Mouse (Mus musculus) urinary bladder, postnatal 36 days (tissue): ENCODE measurements around the gene Gm17087.

Experiments
- DNase-seq, 2 experiments: peaks; one replicate each; pipeline ENCODE4 v3.0.0; 2022; ENCODE audit warnings: low spot score in 2 of 2, mixed read lengths in 1 of 2

Gene Gm17087

DNA sequence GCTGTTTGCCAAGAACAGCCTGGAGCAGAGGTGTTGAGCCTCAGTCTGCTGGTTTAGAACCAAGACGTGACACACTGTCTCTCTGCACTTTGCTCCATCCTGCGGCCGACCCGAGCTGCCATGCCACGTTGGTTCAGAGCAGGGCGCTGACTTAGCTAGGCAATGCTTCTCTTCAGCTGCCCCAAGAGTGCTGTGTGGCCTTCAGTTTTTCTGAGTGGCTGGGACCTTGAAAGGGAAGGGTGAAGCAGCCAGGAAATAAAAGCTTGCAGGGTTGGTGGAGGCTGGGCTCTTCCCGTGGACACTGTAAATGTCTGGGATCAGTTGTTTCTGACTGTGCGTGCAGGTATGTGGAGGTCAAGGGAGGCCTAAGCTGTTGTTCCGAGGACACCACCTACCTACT is 20.4 kb downstream of the Gm17087 start:
- DNase-seq = no peak

DNA sequence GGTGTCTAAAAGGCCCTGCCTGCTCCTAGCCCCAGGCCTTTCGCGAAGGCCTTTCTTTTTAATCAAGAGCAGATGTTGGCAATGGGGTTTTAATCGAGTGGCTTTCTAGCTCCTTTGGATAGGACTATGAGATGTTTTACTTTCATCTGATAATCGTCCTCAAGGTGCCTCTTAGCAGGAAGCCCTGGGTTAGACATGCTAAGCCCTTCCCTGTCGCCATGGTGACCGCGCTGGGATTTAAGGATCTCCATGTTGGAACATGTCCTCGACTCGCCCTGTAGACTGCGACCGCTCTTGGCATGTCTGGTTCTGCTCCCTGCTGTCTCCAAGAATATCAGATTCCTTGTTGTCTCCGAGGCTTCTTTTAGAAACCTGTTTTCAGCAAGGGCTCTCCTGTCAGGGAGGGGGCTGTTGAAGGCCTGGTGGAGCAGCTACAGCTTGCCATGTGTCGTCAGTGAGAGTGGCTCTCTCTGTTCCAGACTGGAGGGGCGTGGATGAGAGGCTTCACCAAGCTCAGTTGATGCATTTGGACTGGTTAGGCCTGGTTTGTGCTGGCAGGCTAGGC is 24.7 kb downstream of the Gm17087 start:
- DNase-seq = no peak

DNA sequence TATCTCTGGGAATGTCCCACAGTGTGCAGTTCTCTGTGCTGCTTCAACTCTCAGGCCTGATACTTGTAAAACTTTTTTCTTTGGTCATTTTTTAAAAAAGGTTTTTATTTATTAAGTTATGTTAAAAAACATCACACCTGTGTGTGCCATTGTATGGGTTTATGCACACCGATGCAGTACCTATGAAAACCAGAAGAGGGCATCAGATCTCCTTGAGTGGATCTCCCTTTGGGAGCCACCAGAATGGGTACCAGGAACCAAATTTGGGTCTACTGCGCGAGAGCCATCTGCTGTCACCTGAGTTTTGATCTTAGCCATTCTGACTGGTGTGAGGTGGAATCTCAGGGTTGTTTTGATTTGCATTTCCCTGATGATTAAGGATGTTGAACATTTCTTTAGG is 28.6 kb downstream of the Gm17087 start:
- DNase-seq = no peak

DNA sequence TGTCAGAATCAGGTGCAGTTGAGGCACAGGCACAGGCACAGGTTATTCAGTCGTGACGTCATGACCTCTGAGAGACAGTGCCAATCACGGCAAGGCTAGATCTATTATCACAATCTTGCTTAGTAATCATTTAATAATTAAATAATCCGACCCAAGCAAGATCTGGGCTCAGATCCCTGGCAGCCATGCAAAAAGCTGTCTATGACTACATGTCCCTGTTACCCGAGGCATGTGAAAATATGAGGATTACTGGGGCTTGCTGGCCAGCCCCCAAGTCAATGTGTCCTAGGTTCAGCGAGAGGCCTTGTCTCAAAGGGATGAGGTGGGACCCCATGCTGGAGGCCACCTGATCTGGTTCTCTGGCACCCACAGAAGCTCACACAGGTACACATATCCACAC is 30.2 kb downstream of the Gm17087 start:
- no peak for DNase-seq

DNA sequence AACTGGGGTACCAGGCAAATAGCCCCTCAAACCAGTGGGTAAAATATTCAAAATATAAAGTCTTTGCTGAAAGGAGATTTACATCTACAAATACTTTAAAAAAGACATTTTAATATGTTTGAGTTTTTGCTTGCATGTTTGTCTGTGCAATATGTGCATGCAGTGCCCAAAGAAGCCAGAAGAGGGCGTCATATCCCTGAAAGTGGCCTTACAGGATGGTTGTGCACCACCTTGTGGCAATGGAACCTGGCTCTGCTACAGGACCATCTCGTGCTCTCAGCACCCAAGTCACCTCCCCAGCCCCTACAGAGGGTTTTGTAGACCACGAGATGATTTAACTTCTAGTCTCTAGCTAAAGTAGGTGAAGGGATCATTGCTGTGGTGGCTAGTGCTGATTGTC is 32.9 kb downstream of the Gm17087 start:
- DNase-seq = no peak

DNA sequence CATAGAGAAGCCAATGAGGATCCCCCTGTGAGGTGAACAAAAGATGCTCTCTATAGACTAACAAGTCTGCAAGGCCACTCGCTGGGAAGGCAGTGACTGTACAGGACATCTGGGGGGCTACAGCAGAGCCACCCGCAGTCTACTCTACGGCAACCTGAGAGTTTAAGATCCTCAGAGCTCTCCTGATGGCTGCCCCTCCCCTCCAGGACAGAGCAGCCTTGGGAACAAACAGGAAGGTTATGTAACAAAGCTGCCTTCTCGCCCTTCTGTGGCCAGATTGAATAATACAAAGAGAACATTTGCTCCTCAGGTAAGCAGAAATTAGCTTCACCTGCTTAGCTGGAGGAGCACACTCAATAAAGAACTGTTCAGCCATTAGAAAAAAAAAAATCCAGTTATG is 34.1 kb downstream of the Gm17087 start:
- no peak for DNase-seq

DNA sequence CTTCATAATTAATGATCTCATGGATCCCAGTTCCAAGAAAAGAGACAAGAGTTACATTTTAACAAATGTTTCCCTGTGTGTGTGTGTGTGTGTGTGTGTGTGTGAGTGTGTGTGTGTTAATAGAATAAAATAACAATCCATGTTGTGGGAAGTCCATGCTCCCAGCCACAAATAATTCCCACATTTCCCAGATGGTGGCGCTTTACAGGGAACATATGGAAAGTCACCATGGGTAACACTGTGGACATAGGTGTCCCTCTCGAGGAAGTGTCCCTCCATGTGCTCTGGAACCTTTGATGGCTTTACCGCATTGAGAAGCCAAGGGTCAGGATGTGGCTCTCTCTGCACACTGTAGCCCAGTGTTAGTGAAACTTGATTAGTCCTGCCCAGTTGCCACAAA is 38.1 kb downstream of the Gm17087 start:
- DNase-seq = no peak

DNA sequence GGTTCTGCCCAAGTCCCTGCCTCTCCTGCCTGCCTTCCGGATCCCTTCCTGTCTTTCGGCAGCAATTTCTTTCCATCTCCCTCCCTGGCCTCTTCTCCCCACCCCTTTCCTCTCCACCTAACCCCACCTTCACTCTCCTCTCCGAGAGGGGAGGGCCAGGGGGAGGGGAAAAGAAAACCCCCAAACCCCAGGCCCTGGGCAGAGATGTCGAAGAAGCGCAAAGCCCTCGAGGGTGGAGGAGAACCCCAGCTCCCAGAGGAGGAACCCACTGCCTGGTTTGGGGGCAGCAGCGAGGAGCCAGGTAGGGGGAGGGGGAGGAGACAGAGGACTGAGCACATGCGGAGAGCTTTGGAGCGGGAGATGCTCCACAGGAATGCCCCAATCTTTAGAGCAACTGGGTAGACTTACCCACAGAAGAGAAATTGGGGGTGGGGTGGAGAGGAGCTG is 39.9 kb downstream of the Gm17087 start:
- no peak for DNase-seq

DNA sequence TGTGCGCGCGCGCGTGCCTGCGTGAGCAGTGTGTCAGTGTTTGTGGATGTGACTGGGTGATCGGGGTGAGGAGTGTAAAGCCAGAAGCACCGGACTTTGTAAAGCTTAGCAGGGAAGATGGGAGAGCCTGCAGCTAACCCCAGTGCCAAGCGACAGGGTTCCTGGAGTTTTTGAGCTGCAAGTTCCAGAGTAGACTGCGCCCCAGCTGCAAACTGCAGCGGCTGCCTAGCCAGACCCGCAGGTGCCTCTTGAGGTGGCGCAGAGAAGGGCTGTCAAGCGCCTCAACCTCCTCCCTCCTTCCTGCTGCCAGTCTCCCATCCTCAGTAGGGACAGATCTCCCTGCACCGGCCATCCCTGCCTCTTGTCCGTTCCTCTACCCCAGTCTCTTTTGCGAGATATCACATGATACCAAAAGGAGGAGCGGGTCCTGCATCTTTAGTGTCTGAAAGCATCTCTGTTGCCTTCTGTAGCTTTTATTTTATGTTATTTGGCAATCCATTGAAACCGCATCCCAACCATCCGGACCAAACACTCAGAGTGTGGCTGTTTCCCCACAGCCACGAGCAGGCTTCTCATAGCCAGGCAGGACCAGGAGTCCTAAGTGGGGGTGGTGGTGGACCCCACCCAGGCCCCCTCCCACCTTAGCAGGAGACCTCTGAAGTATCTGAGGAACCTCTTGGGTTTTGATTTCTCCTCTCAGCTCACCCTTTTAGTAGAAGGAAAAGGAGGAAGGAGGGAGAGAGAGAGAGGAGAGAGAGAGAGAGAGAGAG is 40.6 kb downstream of the Gm17087 start:
- no peak for DNase-seq

DNA sequence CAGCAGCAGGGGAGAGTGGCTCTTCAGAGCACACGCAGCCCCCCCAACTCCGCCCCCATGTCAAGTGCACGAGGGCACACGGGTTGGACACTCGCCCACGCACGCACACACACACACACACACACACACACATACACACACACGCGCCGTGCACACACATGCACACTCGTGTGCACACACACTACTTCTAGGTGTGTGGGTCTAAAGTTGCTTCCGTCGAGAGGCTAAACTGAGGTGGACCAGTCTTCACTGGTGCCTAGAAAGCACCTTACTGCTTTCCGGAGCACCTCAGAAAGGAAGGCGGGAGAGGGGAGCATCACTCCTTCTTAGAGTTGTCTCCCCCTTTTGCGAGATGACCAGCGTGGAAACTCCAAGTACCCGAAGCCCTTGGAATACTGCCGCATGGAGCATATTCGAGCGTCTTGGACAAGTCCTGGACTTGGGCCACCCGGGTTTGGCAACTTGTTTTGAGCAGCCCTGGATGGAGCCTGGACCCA is 41.5 kb downstream of the Gm17087 start, which contains the start of gene Pde10a:
Gene Pde10a (plus strand): TSS at position 148 of the 497 bp plus-strand sequence.
- no peak for DNase-seq

DNA sequence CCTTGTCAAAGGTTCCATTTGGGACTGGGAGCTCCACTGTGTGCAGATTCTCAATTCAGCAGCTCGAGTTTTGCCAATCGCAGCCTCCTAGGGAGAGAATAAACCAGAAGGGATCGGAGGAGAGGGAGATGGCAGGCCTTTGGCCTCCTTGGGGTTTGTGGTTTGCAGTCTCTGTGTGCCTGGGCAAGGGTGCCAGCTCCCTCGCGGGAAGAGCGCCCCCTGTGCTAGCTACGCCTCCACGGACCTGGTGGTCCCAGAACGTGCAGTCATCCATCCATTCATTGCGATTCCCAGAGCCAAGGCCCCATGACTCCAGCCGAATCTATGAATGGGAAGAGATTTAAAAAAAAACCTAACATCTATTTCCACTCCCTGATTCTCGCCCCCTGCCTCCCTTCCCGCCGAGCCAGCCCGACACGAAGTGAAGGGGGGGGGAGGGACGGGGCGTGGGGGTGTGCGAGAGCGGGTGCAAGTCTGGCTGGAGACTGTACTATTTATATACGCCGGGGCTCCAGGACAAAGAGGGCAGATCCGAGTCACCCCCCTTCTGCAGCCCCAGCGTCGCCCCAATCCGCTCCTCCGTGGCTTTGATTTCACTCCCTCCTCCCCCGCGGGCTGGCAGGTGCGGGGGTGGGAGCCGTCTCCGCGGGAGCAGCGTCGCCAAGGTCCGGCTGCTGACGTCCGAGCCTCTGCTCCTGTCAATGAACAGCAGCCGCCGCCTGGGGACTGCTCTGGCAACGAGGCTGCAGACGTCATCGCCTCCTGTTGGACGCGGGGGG is 42.2 kb downstream of the Gm17087 start:
- DNase-seq = peak in 1 of 2 experiments; percentile 60

DNA sequence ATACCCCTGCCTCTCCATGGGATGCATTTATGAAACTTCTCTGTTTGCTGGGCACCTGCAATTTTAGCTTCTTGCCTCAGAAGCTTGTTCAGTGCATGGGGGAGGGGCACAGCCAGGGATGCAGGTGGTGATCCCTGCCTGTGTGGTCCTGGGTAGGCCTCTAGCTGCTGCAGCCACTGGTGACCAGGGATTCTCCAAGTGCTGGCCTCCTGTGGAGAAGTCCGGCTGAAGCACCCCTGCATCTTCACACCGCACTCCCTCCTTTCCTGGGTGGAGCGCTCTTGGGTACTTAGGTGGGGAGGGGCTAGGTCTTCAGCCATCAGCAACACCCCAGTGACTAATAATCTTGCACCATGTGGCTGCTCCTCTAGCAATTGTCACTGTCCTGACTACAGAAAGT is 42.8 kb downstream of the Gm17087 start:
- DNase-seq = no peak

DNA sequence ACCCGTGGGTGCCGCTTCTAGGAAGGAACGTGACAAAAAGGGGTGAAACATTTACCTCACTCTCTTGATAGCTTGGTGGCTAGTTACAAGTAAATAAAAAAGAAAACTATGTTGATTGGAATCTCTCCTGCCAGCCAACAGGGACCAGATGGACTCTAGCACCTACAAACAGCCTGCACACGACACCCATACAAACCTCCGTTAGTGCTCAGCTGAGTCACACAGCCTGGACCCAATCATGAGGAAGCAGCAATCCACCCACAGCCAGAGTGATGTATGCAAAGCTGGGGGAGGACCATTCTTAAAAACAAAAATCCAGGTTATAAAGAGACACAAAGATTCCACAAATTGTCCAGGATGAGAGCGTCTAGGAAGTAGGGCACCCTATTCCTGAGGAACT is 50.7 kb downstream of the Gm17087 start:
- DNase-seq = no peak
